Mouse (Mus musculus) CD4-positive helper T cell, adult 2 months (primary cell): ENCODE results near the gene Akr1e1.
A peak's percentile ranks its signal among the peaks of the same experiment; 100 is the strongest.
"Not testable (repeated sequence)": the region's sequence is repeated elsewhere in the genome, so short reads cannot be mapped to it uniquely, and the experiment has no call there.

ENCODE experiments used
- DNase-seq: peaks from one replicate; pipeline ENCODE4 v3.0.0-alpha.2; 2012; ENCODE audit warnings: low read depth, missing footprints, low spot score

Gene Akr1e1

GRCm38 (mm10) chr13:4608961-4609409, at the start of gene Akr1e1:
TSS of gene Akr1e1 (minus strand) at chr13:4609174.
- DNase-seq, result peak; percentile 83

GRCm38 (mm10) chr13:4658346-4658745, 49.4 kb upstream of the Akr1e1 start:
- no peak for DNase-seq

GRCm38 (mm10) chr13:4656277-4657146, 47.5 kb upstream of the Akr1e1 start:
- no peak for DNase-seq

- DNase-seq, result no peak
These were observed 41.2 kb upstream of the Akr1e1 start for GRCm38 (mm10) chr13:4650190-4650589.

- DNase-seq, result no peak
These were observed 36.3 kb upstream of the Akr1e1 start for GRCm38 (mm10) chr13:4645248-4645647.

GRCm38 (mm10) chr13:4610902-4611301, 1.9 kb upstream of the Akr1e1 start:
- peak; percentile 26 for DNase-seq

- DNase-seq, result no peak
These were observed 444 bp downstream of the Akr1e1 start for GRCm38 (mm10) chr13:4608530-4608929.

- no peak for DNase-seq
These were observed 2.2 kb downstream of the Akr1e1 start for GRCm38 (mm10) chr13:4606821-4607220.

- not testable (repeated sequence) for DNase-seq
These were observed 5.5 kb downstream of the Akr1e1 start for GRCm38 (mm10) chr13:4603431-4603830.

- no peak for DNase-seq
These were observed 32.1 kb downstream of the Akr1e1 start for GRCm38 (mm10) chr13:4576921-4577320.

GRCm38 (mm10) chr13:4573871-4574270, 35.1 kb downstream of the Akr1e1 start, which contains the start of gene Akr1c21:
TSS of gene Akr1c21 (plus strand) at chr13:4574075.
- no peak for DNase-seq

GRCm38 (mm10) chr13:4565996-4566395, 43.0 kb downstream of the Akr1e1 start:
- no peak for DNase-seq

GRCm38 (mm10) chr13:4560500-4560899, 48.5 kb downstream of the Akr1e1 start:
- DNase-seq, result no peak

GRCm38 (mm10) chr13:4559143-4559542, 49.8 kb downstream of the Akr1e1 start:
- no peak for DNase-seq
